Mouse (Mus musculus) midbrain, embryonic 15.5 days (tissue): ENCODE results near the gene Myo3b. TPM values are rescaled to one million over a fixed set of nuclear protein-coding genes. Genes with fewer than 3 reads are reported as not detected.

ENCODE experiments used
- ATAC-seq: fragments of 200-750 bp; cut with Nextera tagmentation; replicated peaks from 2 replicates; pipeline ENCODE4 v1.8.0; 2017; ENCODE audit warnings: moderate TSS enrichment
- H3K27ac ChIP-seq: fragments of 300-500 bp; sonication (generic); 2 replicates; pipeline ENCODE4 v1.5.1; 2015; ENCODE audit warnings: mild to moderate bottlenecking, inconsistent platforms
- H3K27me3 ChIP-seq: fragments of 300-500 bp; sonication (generic); replicated peaks from 2 replicates; pipeline ENCODE4 v1.6.1; 2015; ENCODE audit warnings: inconsistent platforms
- H3K36me3 ChIP-seq: fragments of 300-500 bp; sonication (generic); replicated peaks from 2 replicates; pipeline ENCODE4 v1.6.1; 2015; ENCODE audit warnings: inconsistent platforms
- H3K4me1 ChIP-seq: fragments of 300-500 bp; sonication (generic); 2 replicates; pipeline ENCODE4 v1.6.1; 2015; ENCODE audit warnings: inconsistent platforms
- H3K4me2 ChIP-seq: fragments of 300-500 bp; sonication (generic); 2 replicates; pipeline ENCODE4 v1.6.1; 2015; ENCODE audit warnings: inconsistent platforms, mild to moderate bottlenecking, moderate library complexity
- H3K4me3 ChIP-seq: fragments of 300-500 bp; sonication (generic); 2 replicates; pipeline ENCODE4 v1.5.1; 2015; ENCODE audit warnings: mild to moderate bottlenecking, inconsistent platforms
- H3K9ac ChIP-seq: fragments of 300-500 bp; sonication (generic); 2 replicates; pipeline ENCODE4 v1.6.1; 2015; ENCODE audit warnings: mild to moderate bottlenecking, inconsistent platforms
- H3K9me3 ChIP-seq: fragments of 300-500 bp; sonication (generic); 2 replicates; pipeline ENCODE4 v1.6.1; 2016; ENCODE audit warnings: inconsistent platforms
- WGBS: fragments of 180-500 bp; shearing (Covaris S2); methylation state at CpG from one replicate; pipeline ENCODE4 v1.1.7; 2015; ENCODE audit warnings: mixed read lengths; 5-methylcytosine and 5-hydroxymethylcytosine counted together
- polyA plus RNA-seq: library from polyadenylated mRNA; unstranded; fragments of >200 nt; fragmentation: Nextera tagmentation; extraction: Ambion mirVana; gene quantifications from 2 replicates; pipeline ENCODE4 v1.2.1, GENCODE M21; 2015

The Myo3b gene
- polyA plus RNA-seq, 1 experiment from 2014 or later, result 0.41 TPM

GRCm38 (mm10) chr2:70069861-70070260, 30.9 kb downstream of the Myo3b start:
- H3K9me3 ChIP-seq, result no peaks in the 10 kb centered on the region
- H3K4me3 ChIP-seq, result no peak overlapping the region
- no peaks in the 10 kb centered on the region for H3K27me3 ChIP-seq
- no peak overlapping the region for H3K9ac ChIP-seq
- no peak overlapping the region for H3K4me2 ChIP-seq
- H3K27ac ChIP-seq, result no peak overlapping the region
- WGBS, result 91% methylated on average over 5 of the region's 5 CpGs
- H3K4me1 ChIP-seq, result peaks cover 6% of the 10 kb centered on the region; the same call in 1 of the 2 replicates
- no peaks in the 10 kb centered on the region for H3K36me3 ChIP-seq
- ATAC-seq, result no peak

DNA sequence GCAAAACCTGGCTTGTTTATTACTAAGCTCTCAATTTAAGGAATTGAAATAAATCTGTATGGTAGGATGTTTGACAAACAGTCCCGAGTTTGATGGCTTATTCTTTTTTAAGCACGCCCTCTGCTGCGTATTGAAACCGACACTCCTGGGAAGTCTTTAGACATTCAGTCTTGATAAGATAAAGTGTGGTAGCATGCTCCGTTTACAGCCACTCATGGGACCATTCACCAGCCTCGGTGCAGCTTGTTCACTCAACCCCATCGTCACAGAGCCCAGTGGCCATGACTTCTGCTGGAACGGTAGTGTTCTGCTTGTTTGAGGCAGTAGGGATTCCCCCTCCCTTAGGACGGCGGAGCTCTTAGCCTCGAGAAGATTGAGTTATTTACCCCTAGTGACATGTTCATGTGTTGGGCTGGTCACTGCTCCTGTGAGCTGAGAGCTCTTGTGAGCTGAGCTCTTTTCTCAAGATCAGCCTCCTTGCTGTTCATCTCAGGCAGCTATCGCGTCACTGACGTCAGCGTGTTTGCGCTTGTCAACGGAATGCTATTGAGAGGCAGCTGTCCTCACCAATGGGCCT, 44.6 kb downstream of the Myo3b start:
- H3K9me3 ChIP-seq, result no peaks in the 10 kb centered on the region
- no peaks in the 10 kb centered on the region for H3K4me1 ChIP-seq
- H3K27ac ChIP-seq, result no peak overlapping the region
- H3K36me3 ChIP-seq, result no peaks in the 10 kb centered on the region
- H3K4me3 ChIP-seq, result no peak overlapping the region
- H3K4me2 ChIP-seq, result no peak overlapping the region
- ATAC-seq, result no peak
- 66% methylated on average over 17 of the region's 17 CpGs for WGBS
- H3K9ac ChIP-seq, result no peak overlapping the region
- no peaks in the 10 kb centered on the region for H3K27me3 ChIP-seq

GRCm38 (mm10) chr2:70091261-70091660, 52.3 kb downstream of the Myo3b start:
- H3K36me3 ChIP-seq, result no peaks in the 10 kb centered on the region
- WGBS, result 81% methylated on average over 2 of the region's 2 CpGs
- no peak overlapping the region for H3K9ac ChIP-seq
- no peaks in the 10 kb centered on the region for H3K27me3 ChIP-seq
- no peaks in the 10 kb centered on the region for H3K4me1 ChIP-seq
- ATAC-seq, result no peak
- H3K4me3 ChIP-seq, result no peak overlapping the region
- H3K4me2 ChIP-seq, result no peak overlapping the region
- no peak overlapping the region for H3K27ac ChIP-seq
- no peaks in the 10 kb centered on the region for H3K9me3 ChIP-seq

DNA sequence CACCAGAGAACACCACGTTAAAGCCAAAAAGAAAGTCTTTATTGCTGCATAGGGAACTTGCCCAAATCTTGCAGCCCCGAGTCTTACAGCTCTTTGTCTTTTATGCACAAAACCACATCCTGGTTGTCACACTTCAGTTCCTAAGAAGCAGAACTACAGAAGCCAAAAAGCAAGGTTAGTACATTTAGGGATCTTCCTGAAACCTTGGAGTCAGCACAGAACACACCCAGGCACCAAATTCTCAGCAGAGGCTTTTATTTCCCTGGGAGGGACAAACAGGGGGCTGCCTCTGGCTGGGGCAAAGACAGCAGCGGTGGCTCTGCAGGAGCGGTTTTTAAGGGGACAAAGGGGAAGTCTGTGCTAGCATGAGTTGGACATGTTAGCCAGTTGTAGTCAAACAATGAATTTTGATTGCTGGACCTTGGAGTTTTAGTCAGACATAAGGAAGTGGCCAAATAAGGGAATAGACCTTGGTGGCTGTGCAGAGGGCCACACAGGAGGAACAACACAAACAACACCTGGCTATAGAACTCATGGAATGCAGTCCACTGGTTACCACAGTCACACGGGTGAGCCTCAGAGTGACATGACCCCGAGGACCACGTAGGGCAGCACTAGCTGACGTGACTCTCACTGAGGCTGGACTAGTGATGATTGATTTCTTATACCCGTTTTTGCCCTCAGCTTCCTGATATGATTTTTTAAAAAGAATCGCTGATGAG, 53.0 kb downstream of the Myo3b start:
- Histone ChIP-seq H3K4me3 (no peak overlapping the region), H3K9ac (no peak overlapping the region), H3K27me3 (no peaks in the 10 kb centered on the region), H3K36me3 (no peaks in the 10 kb centered on the region), H3K27ac (no peak overlapping the region), H3K4me2 (no peak overlapping the region), H3K9me3 (no peaks in the 10 kb centered on the region), H3K4me1 (peaks cover 6% of the 10 kb centered on the region)
- 62% methylated on average over 10 of the region's 10 CpGs for WGBS
- ATAC-seq, result no peak

DNA sequence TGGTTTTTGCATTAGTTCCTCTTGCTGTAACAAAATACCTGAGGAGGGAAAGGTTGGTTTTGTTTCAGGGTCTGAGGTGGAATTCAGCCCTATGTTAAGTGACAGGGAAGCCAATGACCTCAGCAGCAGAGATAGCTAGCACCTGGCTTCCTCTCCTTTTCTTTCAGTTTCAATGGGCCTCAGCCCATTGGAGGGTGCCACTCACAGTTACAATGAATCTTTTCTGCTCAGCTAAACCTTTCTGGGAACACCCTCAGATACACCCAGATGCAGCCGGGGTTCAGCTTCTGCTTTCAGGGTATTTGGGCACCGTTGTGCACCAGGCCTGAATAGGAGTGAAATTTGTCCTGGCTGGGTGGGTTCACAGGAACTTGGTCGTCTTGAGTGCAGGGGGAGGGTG, 53.7 kb downstream of the Myo3b start:
- no peak overlapping the region for H3K27ac ChIP-seq
- no peaks in the 10 kb centered on the region for H3K27me3 ChIP-seq
- no peak overlapping the region for H3K4me2 ChIP-seq
- H3K9ac ChIP-seq, result no peak overlapping the region
- no peaks in the 10 kb centered on the region for H3K36me3 ChIP-seq
- no peaks in the 10 kb centered on the region for H3K9me3 ChIP-seq
- peaks cover 13% of the 10 kb centered on the region for H3K4me1 ChIP-seq
- no peak for ATAC-seq
- no peak overlapping the region for H3K4me3 ChIP-seq
- 28% methylated on average over 3 of the region's 3 CpGs for WGBS

DNA sequence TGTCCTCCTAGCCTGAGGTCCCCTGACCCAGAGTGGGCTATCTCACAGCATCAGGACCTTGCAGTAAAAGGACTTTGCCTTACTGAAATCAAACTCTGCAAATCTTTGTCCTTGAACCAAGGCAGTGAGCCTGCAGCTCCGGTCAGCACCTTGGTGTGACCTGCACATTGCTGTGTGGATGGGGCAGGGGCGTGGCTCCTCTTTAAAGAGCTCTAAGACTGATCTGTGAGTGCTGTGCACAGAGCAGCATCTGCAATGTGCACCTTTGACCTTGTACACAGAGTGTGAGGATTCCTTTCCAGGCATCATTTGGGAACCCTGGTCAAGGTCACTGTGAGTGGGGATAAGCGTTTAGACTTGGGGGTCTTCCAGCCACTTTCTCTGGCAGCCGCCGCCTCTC, 55.5 kb downstream of the Myo3b start:
- H3K9ac ChIP-seq, result no peak overlapping the region
- no peaks in the 10 kb centered on the region for H3K36me3 ChIP-seq
- no peak for ATAC-seq
- 78% methylated on average over 5 of the region's 5 CpGs for WGBS
- H3K27ac ChIP-seq, result no peak overlapping the region
- H3K4me3 ChIP-seq, result no peak overlapping the region
- H3K4me2 ChIP-seq, result no peak overlapping the region
- H3K4me1 ChIP-seq, result peaks cover 17% of the 10 kb centered on the region
- H3K9me3 ChIP-seq, result no peaks in the 10 kb centered on the region
- no peaks in the 10 kb centered on the region for H3K27me3 ChIP-seq

GRCm38 (mm10) chr2:70097229-70098095, 58.5 kb downstream of the Myo3b start:
- 63% methylated on average over 15 of the region's 15 CpGs for WGBS
- Histone ChIP-seq H3K4me2 (no peak overlapping the region), H3K27ac (peak overlapping the region; percentile 71), H3K9me3 (no peaks in the 10 kb centered on the region), H3K4me3 (no peak overlapping the region), H3K27me3 (no peaks in the 10 kb centered on the region), H3K36me3 (no peaks in the 10 kb centered on the region), H3K9ac (no peak overlapping the region), H3K4me1 (peaks cover 27% of the 10 kb centered on the region)
- peak; percentile 84 for ATAC-seq

GRCm38 (mm10) chr2:70099459-70099858, 60.5 kb downstream of the Myo3b start:
- H3K4me1 ChIP-seq, result peaks cover 29% of the 10 kb centered on the region
- ATAC-seq, result no peak

DNA sequence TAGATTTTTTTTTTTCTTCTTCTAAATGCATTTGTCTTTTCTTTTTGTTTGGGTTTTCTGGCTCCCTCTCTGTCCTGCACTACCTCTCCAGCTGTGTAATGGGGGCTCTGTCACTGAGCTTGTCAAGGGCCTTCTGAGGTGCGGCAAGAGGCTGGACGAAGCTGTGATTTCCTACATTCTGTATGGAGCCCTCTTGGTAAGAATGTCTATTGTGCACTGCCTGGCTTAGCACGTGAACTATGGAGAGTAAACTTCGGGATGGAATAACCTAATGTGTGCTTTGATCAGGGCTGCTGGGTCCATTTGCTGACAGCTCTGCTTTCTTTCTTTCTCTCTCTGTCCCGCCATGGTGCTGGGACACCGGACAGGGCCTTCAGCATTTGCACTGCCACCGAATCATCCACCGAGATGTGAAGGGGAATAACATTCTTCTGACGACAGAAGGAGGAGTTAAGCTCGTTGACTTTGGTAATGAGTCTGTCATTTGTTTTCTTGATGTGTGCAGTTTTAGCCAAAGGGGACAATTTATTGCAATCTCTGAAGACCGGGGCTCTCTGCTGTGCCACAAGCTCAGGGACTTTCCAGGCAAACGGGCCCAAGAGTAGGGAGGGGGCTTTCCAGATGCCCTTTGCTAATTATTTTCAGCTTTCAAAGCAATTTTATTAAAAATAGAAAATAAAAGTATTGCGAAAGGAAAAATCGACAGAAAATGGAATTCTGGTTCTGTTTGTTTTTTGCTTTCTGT, 66.5 kb downstream of the Myo3b start:
- H3K27me3 ChIP-seq, result no peaks in the 10 kb centered on the region

More at GRCm38 (mm10) chr2:70099459-70099858, 60.5 kb downstream of the Myo3b start:
- no peak overlapping the region for H3K9ac ChIP-seq
- H3K4me2 ChIP-seq, result no peak overlapping the region
- no peak overlapping the region for H3K4me3 ChIP-seq
- no peaks in the 10 kb centered on the region for H3K27me3 ChIP-seq
- 73% methylated on average over 4 of the region's 4 CpGs for WGBS
- H3K27ac ChIP-seq, result 0 out of 2 replicates have a peak overlapping the region, but pooled peaks have one; percentile 10
- no peaks in the 10 kb centered on the region for H3K9me3 ChIP-seq
- H3K36me3 ChIP-seq, result no peaks in the 10 kb centered on the region

GRCm38 (mm10) chr2:70109010-70109409, 70.1 kb downstream of the Myo3b start:
- H3K9ac ChIP-seq, result no peak overlapping the region
- no peak overlapping the region for H3K4me2 ChIP-seq
- peaks cover 18% of the 10 kb centered on the region for H3K4me1 ChIP-seq
- no peaks in the 10 kb centered on the region for H3K36me3 ChIP-seq
- no peak overlapping the region for H3K4me3 ChIP-seq
- whole genome bisulfite sequencing, result 66% methylated on average over 7 of the region's 7 CpGs
- no peak for ATAC-seq
- no peaks in the 10 kb centered on the region for H3K9me3 ChIP-seq
- no peak overlapping the region for H3K27ac ChIP-seq
- no peaks in the 10 kb centered on the region for H3K27me3 ChIP-seq

More for the DNA sequence above, 66.5 kb downstream of the Myo3b start:
- H3K4me1 ChIP-seq, result peaks cover 10% of the 10 kb centered on the region; the same call in 1 of the 2 replicates
- H3K9ac ChIP-seq, result no peak overlapping the region
- WGBS, result 33% methylated on average over 14 of the region's 14 CpGs
- no peaks in the 10 kb centered on the region for H3K36me3 ChIP-seq
- peak overlapping the region; percentile 49 for H3K27ac ChIP-seq
- no peaks in the 10 kb centered on the region for H3K9me3 ChIP-seq
- peak; percentile 44; the same call in 1 of the 2 replicates for ATAC-seq
- H3K4me3 ChIP-seq, result no peak overlapping the region
- H3K4me2 ChIP-seq, result no peak overlapping the region

GRCm38 (mm10) chr2:70113798-70114782, 75.2 kb downstream of the Myo3b start:
- WGBS, result 29% methylated on average over 12 of the region's 12 CpGs
- Histone ChIP-seq H3K4me3 (no peak overlapping the region), H3K4me2 (peak overlapping the region; percentile 27), H3K27ac (peak overlapping the region; percentile 84), H3K9ac (no peak overlapping the region), H3K9me3 (no peaks in the 10 kb centered on the region), H3K4me1 (peaks cover 19% of the 10 kb centered on the region), H3K36me3 (no peaks in the 10 kb centered on the region), H3K27me3 (no peaks in the 10 kb centered on the region)
- ATAC-seq, result peak; percentile 91
